Mouse (Mus musculus): ENCODE data around the gene Ncor1. TPM values are rescaled to one million over a fixed set of nuclear protein-coding genes. Genes with fewer than 3 reads are reported as not detected.
"Not testable (repeated sequence)": the region's sequence is repeated elsewhere in the genome, so short reads cannot be mapped to it uniquely, and the experiment has no call there.

Gene Ncor1
- polyA plus RNA-seq, 1 experiment from 2014 or later: 140 TPM

DNA sequence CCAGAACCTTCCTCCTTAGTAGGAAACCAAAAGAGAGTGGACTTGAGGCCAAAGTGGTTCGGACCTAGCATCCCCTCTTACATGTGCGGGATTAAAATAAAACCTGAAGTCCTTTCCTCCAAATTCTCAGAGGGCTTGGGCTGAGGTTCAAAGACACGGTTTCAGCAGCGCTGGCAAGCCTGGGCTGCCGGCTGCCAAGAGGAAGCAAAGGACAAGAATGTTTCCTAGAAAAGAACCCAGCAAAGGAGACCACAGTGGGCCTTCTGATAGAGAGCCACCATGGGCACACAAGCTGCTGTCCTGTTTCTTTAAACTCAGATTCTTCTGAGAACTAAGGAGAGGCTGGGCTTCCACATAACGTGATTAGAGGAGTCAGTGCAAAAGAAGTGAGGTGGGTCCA, 20.6 kb upstream of the Ncor1 start:
- no peaks in the 10 kb centered on the region for H3K36me3 ChIP-seq
- H3K4me3 ChIP-seq (replicated peaks): no peak overlapping the region
- H3K9me3 ChIP-seq: no peaks in the 10 kb centered on the region
- H3K9ac ChIP-seq: no peak overlapping the region
- no peaks in the 10 kb centered on the region for H3K27me3 ChIP-seq (replicated peaks)
- no peak for ATAC-seq (ENCODE audit: insufficient read depth, low FRiP score, low read depth)
- H3K27ac ChIP-seq: no peak overlapping the region
- no peaks in the 10 kb centered on the region for H3K4me1 ChIP-seq
- WGBS: 67% methylated on average over 6 of the region's 6 CpGs
- no peak overlapping the region for H3K4me2 ChIP-seq

DNA sequence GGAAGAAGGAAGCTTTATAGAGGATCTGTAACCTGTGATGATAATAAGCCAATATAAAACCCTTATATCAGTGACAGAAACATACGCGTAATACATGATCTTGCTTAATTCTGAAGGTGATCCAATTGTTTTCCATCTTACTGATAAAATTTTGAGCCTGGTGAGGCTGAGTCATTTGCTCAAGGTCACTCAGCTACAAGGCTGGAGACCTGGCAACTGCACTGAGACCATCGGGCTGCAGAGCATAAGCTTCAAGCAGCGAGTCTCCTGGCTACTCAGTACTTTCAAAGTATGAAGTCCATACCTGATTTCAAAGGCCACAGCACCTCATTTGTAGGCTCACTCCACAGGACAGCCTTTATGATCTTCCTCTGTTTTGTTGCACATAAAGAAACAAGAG, 17.8 kb upstream of the Ncor1 start:
- H3K9ac ChIP-seq: no peak overlapping the region
- H3K27ac ChIP-seq: no peak overlapping the region
- no peak overlapping the region for H3K4me3 ChIP-seq (replicated peaks)
- 89% methylated on average over 4 of the region's 4 CpGs for WGBS
- ATAC-seq (ENCODE audit: insufficient read depth, low FRiP score, low read depth): no peak
- H3K36me3 ChIP-seq: no peaks in the 10 kb centered on the region
- no peaks in the 10 kb centered on the region for H3K27me3 ChIP-seq (replicated peaks)
- H3K4me1 ChIP-seq: no peaks in the 10 kb centered on the region
- no peaks in the 10 kb centered on the region for H3K9me3 ChIP-seq
- no peak overlapping the region for H3K4me2 ChIP-seq

- WGBS: 89% methylated on average over 5 of the region's 5 CpGs
- no peak for ATAC-seq (ENCODE audit: insufficient read depth, low FRiP score, low read depth)
These were observed 15.2 kb upstream of the Ncor1 start for GRCm38 (mm10) chr11:62473516-62473915.

GRCm38 (mm10) chr11:62470451-62470850, 12.1 kb upstream of the Ncor1 start:
- Histone ChIP-seq H3K9ac (no peak overlapping the region), H3K27me3 (replicated peaks) (no peaks in the 10 kb centered on the region), H3K4me1 (no peaks in the 10 kb centered on the region), H3K4me2 (no peak overlapping the region), H3K36me3 (no peaks in the 10 kb centered on the region), H3K9me3 (no peaks in the 10 kb centered on the region), H3K4me3 (replicated peaks) (no peak overlapping the region), H3K27ac (no peak overlapping the region)
- no peak for ATAC-seq (ENCODE audit: insufficient read depth, low FRiP score, low read depth)
- 89% methylated on average over 6 of the region's 6 CpGs for WGBS

More at GRCm38 (mm10) chr11:62473516-62473915, 15.2 kb upstream of the Ncor1 start:
- no peak overlapping the region for H3K4me3 ChIP-seq (replicated peaks)
- no peak overlapping the region for H3K9ac ChIP-seq
- H3K27me3 ChIP-seq (replicated peaks): no peaks in the 10 kb centered on the region
- H3K36me3 ChIP-seq: no peaks in the 10 kb centered on the region
- no peaks in the 10 kb centered on the region for H3K4me1 ChIP-seq
- H3K4me2 ChIP-seq: no peak overlapping the region
- H3K27ac ChIP-seq: no peak overlapping the region
- no peaks in the 10 kb centered on the region for H3K9me3 ChIP-seq

DNA sequence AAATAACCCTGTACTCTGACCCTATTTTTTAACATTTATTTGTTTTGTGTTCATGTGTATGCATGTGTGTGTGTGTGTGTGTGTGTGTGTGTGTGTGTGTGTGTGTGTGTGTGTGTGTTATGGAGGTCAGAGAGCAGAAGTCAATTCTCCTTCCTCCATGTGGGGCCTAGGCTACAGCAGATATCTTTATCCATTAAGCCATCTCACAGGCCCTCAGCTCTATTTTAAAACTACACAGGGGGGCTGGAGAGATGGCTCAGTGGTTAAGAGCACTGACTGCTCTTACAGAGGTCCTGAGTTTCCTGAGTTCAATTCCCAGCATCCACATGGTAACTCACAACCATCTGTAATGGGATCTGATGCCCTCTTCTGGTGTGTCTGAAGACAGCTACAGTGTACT, 8.9 kb upstream of the Ncor1 start:
- not testable (repeated sequence) for H3K27me3 ChIP-seq (replicated peaks); H3K4me3 ChIP-seq (replicated peaks); H3K9ac ChIP-seq; H3K4me1 ChIP-seq; ATAC-seq (ENCODE audit: insufficient read depth, low FRiP score, low read depth); H3K9me3 ChIP-seq; H3K27ac ChIP-seq; H3K36me3 ChIP-seq; H3K4me2 ChIP-seq

DNA sequence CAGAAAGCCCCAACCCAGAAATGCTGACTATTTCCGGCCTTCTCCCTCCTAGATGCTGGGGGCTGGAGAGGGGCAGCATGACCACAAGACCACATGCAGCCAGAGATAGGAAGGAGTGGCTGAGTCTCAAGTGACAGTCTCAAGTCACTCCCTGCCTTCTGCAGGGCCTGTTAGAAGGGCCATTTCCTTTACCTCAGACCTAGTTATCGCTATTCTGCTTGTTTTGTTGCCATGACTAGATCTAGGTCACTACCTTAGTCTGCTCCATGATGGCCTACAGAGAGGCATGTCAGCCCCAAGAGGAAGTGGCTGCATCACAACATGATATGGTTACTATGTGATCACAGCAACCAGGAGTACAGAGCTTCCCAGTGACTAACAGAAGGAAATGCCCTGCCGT, 8.2 kb upstream of the Ncor1 start:
- H3K9ac ChIP-seq: no peak overlapping the region
- H3K36me3 ChIP-seq: no peaks in the 10 kb centered on the region
- H3K4me2 ChIP-seq: no peak overlapping the region
- ATAC-seq (ENCODE audit: insufficient read depth, low FRiP score, low read depth): no peak
- no peak overlapping the region for H3K27ac ChIP-seq
- 83% methylated on average over 3 of the region's 3 CpGs for WGBS
- no peaks in the 10 kb centered on the region for H3K4me1 ChIP-seq
- H3K4me3 ChIP-seq (replicated peaks): no peak overlapping the region
- H3K27me3 ChIP-seq (replicated peaks): no peaks in the 10 kb centered on the region
- no peaks in the 10 kb centered on the region for H3K9me3 ChIP-seq

- Histone ChIP-seq H3K27ac (no peak overlapping the region), H3K27me3 (replicated peaks) (no peaks in the 10 kb centered on the region), H3K4me1 (no peaks in the 10 kb centered on the region), H3K4me2 (no peak overlapping the region), H3K9me3 (no peaks in the 10 kb centered on the region), H3K9ac (no peak overlapping the region), H3K4me3 (replicated peaks) (no peak overlapping the region), H3K36me3 (no peaks in the 10 kb centered on the region)
- ATAC-seq (ENCODE audit: insufficient read depth, low FRiP score, low read depth): no peak
- 83% methylated on average over 3 of the region's 3 CpGs for WGBS
These were observed 7.5 kb upstream of the Ncor1 start for GRCm38 (mm10) chr11:62465849-62466248.

- 88% methylated on average over 3 of the region's 3 CpGs for WGBS
- ATAC-seq (ENCODE audit: insufficient read depth, low FRiP score, low read depth): peak; percentile 39; the same call in 1 of the 2 replicates
- Histone ChIP-seq H3K27ac (no peak overlapping the region), H3K9ac (no peak overlapping the region), H3K4me3 (replicated peaks) (no peak overlapping the region), H3K4me2 (no peak overlapping the region), H3K4me1 (no peaks in the 10 kb centered on the region), H3K9me3 (no peaks in the 10 kb centered on the region), H3K27me3 (replicated peaks) (no peaks in the 10 kb centered on the region), H3K36me3 (no peaks in the 10 kb centered on the region)
These were observed 6.4 kb upstream of the Ncor1 start for GRCm38 (mm10) chr11:62464696-62465095.

DNA sequence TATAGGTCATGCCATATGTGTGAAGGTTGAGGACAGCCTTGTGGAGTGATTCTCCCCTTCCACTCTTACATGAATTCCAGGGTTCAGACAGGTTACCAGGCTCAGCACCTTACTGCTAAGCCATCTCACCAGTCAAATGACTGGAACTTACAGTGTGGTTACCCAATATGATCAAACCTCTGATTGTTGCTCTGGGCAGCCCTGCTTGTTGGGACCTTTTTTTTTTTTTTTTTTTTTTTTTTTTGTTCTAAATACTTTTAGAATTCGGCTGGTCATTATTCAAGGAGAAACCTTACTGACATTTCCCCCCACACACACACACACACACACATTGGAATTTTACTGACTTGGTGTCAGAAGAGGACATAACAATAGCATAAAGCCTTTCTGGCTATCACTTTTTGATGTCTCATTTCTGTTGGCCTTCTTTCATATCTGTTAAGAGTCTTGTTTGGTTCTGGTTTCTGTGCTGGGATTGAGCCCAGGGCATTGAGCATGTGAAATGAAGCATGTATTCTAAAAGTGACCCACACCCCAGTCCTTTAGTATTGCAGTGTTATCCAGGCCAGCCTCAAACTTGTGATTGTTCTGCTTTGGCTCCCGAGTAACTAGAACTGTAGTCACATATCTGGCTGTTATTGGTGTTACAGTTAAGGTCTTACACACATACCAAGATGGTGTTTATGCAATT, 5.0 kb upstream of the Ncor1 start:
- Histone ChIP-seq H3K9ac (no peak overlapping the region), H3K27ac (no peak overlapping the region), H3K4me2 (no peak overlapping the region), H3K27me3 (replicated peaks) (no peaks in the 10 kb centered on the region), H3K36me3 (no peaks in the 10 kb centered on the region), H3K9me3 (no peaks in the 10 kb centered on the region), H3K4me1 (no peaks in the 10 kb centered on the region; the same call in 1 of the 2 replicates), H3K4me3 (replicated peaks) (no peak overlapping the region)
- 89% methylated on average over 2 of the region's 2 CpGs for WGBS
- no peak for ATAC-seq (ENCODE audit: insufficient read depth, low FRiP score, low read depth)

DNA sequence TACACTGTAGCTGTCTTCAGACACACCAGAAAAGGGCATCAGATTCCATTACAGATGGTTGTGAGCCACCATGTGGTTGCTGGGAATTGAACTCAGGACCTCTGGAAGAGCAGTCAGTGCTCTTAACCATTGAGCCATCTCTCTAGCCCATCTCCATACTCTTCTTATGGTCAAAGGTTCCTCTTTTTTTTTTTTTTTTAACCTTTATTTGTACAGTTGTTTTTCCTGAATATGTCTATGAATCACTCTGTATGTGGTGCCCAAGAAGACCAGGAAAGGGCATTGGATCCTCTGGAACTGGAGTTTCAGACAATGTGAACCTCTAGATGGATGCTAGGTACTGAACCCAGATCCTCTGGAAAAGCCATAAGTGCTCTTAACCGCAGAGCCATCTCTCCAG, 4.2 kb upstream of the Ncor1 start:
- 97% methylated on average over 1 of the region's 1 CpGs for WGBS
- H3K27ac ChIP-seq; H3K4me2 ChIP-seq; ATAC-seq (ENCODE audit: insufficient read depth, low FRiP score, low read depth); H3K36me3 ChIP-seq; H3K4me3 ChIP-seq (replicated peaks); H3K9me3 ChIP-seq; H3K9ac ChIP-seq; H3K4me1 ChIP-seq; H3K27me3 ChIP-seq (replicated peaks): not testable (repeated sequence)

- H3K4me1 ChIP-seq: no peaks in the 10 kb centered on the region; the same call in 1 of the 2 replicates
- peak overlapping the region; percentile 97 for H3K27ac ChIP-seq
- WGBS: 2% methylated on average over 9 of the region's 9 CpGs
- ATAC-seq (ENCODE audit: insufficient read depth, low FRiP score, low read depth): no peak
- no peaks in the 10 kb centered on the region for H3K9me3 ChIP-seq
- H3K4me3 ChIP-seq (replicated peaks): peak overlapping the region; percentile 94
- H3K9ac ChIP-seq: peak overlapping the region; percentile 65
- no peaks in the 10 kb centered on the region for H3K36me3 ChIP-seq
- no peaks in the 10 kb centered on the region for H3K27me3 ChIP-seq (replicated peaks)
- peak overlapping the region; percentile 62 for H3K4me2 ChIP-seq
These were observed 439 bp upstream of the Ncor1 start for GRCm38 (mm10) chr11:62458780-62459179.

- Histone ChIP-seq H3K4me2 (peak overlapping the region; percentile 62), H3K27ac (peak overlapping the region; percentile 97), H3K9ac (peak overlapping the region; percentile 65), H3K4me1 (no peaks in the 10 kb centered on the region; the same call in 1 of the 2 replicates), H3K9me3 (no peaks in the 10 kb centered on the region), H3K4me3 (replicated peaks) (peak overlapping the region; percentile 94), H3K27me3 (replicated peaks) (no peaks in the 10 kb centered on the region), H3K36me3 (no peaks in the 10 kb centered on the region)
- no peak for ATAC-seq (ENCODE audit: insufficient read depth, low FRiP score, low read depth)
- under 1% methylated on average over 18 of the region's 18 CpGs for WGBS
These were observed 460 bp downstream of the Ncor1 start for GRCm38 (mm10) chr11:62457891-62458270.
